Mouse (Mus musculus) right cerebral cortex, postnatal 14 days (tissue): Measurements from ENCODE around the gene Ogg1.
"Not testable (repeated sequence)": the region's sequence is repeated elsewhere in the genome, so short reads cannot be mapped to it uniquely, and the experiment has no call there.

Source experiments
- DNase-seq: peaks from one replicate; pipeline ENCODE4 v3.0.0; 2022

The Ogg1 gene

GRCm38 (mm10) chr6:113332734-113333133 is 6.0 kb downstream of the Ogg1 start:
- not testable (repeated sequence) for DNase-seq

DNA sequence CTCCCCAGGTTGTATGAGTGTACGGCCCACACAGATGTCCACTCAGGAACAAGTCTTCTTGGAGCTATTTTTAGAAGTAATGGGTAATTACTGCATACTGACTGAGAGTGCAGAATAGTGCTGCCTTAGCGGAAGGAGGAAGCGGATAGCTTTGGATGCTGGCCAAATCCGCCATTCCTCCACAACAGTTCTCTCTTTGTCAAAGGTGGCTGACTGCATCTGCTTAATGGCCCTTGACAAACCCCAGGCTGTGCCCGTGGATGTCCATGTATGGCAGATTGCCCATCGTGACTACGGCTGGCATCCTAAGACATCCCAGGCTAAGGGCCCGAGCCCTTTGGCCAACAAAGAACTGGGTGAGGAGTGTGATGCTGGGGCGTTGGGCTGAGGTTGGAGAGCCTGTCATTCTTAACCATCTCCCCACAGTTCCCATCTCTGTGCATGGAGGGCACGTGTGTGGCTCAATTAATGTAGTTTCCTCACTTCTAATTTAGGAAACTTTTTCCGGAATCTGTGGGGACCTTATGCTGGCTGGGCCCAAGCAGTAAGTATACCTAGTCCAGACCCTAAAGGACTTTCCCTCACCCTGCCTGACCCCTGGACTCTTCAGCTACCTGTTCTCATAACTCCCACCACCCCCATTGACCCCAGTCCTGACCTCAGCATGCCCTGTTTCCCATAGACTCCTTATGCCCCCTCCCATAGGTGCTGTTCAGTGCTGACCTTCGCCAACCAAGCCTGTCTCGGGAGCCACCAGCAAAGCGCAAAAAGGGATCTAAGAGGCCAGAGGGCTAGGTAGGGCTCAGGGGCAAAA is 6.6 kb downstream of the Ogg1 start:
- DNase-seq: peak; percentile 77

- no peak for DNase-seq
Measured at GRCm38 (mm10) chr6:113334216-113334615, 7.4 kb downstream of the Ogg1 start.

- peak; percentile 31 for DNase-seq
Measured at GRCm38 (mm10) chr6:113336852-113337620, 10.3 kb downstream of the Ogg1 start.

DNA sequence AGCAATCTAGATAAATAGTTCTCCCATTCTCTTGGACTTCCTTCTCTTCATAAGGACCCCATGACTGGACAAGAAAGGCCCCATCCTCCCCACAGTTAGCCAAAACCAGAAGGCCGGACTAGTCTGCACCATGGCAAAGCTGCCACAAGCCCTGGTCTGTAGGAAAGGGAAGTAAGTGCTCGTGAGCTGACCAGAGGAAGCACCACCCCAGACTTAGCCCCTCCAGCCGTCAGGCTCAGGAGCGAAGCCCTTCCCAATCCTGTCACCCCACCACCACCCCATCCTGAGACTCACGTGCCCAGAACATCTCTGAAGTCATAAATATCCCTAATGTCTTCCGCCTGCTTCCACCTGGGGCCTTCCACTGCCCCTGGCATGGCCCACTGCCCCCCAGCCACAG is 14.8 kb downstream of the Ogg1 start:
- no peak for DNase-seq

GRCm38 (mm10) chr6:113342297-113342696 is 15.5 kb downstream of the Ogg1 start:
- peak; percentile 19 for DNase-seq

DNA sequence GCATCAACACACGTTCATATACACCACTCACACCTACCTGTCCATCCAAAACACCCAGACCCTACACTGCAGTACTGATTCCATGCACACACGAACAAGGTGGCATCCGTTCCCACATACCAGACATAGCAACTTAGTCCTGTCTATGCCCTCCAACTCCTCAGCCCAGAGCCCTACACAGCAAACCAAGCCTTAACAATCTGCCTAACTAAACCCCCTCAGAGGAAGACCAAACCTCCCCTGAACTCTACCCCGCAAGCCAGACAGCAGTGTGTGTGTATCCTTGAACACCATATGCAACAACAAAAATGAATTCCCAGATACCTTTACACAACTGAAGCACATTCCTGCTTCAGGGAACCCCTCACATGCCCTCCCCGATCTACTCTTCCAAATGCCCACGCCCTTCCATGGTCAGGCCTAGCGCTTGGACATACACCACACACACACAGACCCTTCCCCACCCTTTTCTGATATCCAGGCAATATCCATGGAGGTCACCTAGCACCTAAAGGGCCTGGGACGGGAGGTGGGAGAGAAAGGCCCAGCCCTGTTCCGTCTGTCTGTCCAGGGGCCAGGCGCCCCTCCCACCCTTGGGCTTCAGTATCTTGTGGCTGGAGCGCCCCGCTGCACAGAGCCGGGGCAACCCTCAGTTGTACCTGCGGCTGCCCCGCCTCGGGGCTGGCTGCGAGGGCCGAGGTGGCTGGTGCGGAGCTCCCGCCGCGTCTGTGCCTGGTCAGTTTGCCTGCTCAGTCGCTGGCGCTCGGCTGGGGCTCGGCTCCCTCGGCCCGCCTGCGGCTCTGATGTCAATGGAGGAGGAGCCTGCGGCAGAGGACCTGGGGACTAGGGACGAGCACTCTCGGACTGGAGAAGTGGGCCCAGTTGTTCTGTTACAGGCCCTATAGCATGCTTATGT is 16.7 kb downstream of the Ogg1 start, which contains the start of gene Camk1:
Gene Camk1, minus strand, starts transcription at position 808 of the 916 bp plus-strand sequence.
- DNase-seq: peak; percentile 79

- DNase-seq: peak; percentile 56
Measured at GRCm38 (mm10) chr6:113344321-113344720, 17.5 kb downstream of the Ogg1 start.

GRCm38 (mm10) chr6:113346897-113347296 is 20.1 kb downstream of the Ogg1 start:
- DNase-seq: no peak

GRCm38 (mm10) chr6:113350538-113350937 is 23.8 kb downstream of the Ogg1 start:
- DNase-seq: no peak

DNA sequence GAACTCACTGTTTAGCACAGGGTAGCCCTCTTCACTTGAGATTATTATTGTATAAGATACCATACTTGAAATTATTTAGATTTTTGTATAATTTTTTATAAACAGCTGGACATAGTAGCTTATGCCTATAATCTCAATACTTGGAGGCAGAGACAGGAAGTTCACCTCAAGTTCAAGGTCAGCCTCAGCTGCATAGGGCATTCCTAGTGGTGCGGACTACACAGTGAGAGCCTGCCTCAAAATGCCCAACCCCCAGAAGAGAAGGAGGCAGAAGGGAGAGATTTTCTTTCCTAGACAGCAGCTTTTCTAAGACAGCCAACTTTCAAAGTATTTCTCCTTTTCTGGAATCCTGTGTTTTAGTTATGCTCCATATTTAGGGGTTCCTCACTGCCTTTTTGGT is 24.4 kb downstream of the Ogg1 start:
- DNase-seq: no peak

- no peak for DNase-seq
Measured at GRCm38 (mm10) chr6:113351653-113352052, 24.9 kb downstream of the Ogg1 start.

DNA sequence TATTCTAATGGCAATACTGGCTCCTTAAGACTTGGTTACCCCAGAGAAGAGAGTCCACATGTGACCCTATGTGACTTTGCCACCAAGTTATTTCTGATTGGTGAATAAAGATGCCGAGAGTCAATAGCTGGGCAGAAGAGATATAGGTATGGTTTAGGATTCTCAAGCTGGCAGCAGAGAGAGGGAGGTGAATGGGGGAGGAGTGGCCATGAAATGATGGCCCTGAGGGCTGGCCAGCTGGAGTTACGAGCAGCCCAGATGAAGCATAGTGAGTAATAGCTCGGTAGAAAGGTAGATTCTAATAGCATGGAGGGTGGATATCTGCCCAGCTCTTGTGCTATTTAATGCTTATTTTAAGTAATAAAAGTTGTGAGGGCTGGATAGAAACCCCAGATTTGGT is 26.0 kb downstream of the Ogg1 start:
- no peak for DNase-seq

DNA sequence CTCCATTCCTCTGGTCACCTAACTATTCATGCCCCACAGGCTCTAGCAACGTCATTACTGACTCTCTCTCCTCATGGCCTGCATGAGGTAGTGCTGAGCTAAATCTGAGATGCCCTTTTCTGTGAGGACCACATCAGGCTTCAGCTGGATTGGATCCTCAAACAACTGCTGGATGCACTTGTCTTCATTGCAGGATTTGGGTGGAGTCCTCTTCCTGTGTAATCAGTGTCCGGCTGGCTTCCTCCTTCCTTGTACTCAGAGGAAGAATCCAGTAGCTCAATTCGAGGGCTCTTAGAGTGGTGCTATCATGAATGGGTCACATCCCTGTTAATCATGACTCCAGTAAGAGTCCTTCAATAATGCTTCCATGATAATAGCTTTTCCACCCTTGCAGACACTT is 26.9 kb downstream of the Ogg1 start:
- DNase-seq: no peak

- no peak for DNase-seq
Measured at GRCm38 (mm10) chr6:113361476-113361875, 34.7 kb downstream of the Ogg1 start.

- DNase-seq: no peak
Measured at GRCm38 (mm10) chr6:113362241-113362640, 35.5 kb downstream of the Ogg1 start.

GRCm38 (mm10) chr6:113364518-113365135 is 37.9 kb downstream of the Ogg1 start:
- DNase-seq: no peak

- no peak for DNase-seq
Measured at GRCm38 (mm10) chr6:113366639-113367038, 39.9 kb downstream of the Ogg1 start.

DNA sequence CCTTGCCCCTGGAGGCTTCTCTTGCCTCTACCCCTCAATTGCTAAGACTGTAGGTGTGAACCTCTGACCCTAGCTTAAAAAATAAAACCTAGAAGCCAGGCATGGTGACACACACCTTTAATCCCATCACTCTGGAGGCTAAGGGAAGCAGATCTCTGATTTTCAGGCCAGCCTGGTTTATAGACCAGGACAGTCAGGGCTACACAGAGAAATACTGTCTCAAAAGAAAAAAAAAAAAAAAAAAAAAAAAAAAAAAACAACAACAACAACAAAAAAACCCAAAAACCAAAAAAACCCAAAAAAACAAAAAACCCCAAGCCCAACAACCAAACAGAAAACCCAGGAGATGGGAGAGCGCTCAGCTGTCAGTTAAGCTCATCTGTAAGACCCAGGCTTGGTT is 40.8 kb downstream of the Ogg1 start:
- DNase-seq: no peak

DNA sequence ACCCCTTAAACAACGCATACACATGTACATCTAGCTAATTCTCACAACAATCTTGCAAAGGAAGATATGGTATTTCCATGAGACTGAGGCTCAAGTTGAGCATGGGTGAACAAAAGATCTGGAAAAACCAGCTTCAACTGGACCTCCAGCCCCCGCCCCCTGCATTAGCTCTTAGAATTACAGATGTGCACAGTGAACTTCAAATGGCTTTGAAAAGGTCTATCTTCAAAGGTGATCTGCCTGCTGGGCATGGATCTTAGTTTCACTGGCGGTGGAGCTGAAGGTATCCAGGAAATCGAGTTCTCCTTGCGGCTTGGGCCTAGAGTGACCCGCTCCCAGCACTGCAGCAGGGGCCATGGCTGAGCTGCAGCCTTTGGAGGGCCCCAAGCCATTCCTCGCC is 41.4 kb downstream of the Ogg1 start:
- DNase-seq: no peak

DNA sequence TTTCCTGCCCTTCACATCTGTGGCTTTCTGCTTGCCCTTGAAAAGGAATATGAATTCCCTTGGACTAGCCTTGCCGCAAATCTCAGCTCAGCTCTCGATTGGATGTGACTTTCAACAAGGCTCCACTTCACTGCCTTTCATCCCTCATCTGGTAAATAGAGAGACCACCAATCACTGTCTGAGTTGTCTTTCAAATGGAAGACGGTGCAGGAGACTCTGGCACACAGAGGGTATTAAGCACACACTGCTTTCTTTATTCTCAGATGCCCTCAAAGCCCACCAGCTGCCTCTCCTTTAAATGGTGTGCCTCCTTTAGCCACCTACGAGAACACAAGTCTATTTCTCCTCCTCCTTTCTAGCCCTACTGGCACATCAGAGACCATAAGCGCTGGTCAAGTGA is 41.8 kb downstream of the Ogg1 start:
- DNase-seq: no peak

- DNase-seq: no peak
Measured at GRCm38 (mm10) chr6:113370194-113370929, 43.6 kb downstream of the Ogg1 start.
